Comparison of ENCODE assay signal across 15 mouse cellular contexts in the genomic region with DNA sequence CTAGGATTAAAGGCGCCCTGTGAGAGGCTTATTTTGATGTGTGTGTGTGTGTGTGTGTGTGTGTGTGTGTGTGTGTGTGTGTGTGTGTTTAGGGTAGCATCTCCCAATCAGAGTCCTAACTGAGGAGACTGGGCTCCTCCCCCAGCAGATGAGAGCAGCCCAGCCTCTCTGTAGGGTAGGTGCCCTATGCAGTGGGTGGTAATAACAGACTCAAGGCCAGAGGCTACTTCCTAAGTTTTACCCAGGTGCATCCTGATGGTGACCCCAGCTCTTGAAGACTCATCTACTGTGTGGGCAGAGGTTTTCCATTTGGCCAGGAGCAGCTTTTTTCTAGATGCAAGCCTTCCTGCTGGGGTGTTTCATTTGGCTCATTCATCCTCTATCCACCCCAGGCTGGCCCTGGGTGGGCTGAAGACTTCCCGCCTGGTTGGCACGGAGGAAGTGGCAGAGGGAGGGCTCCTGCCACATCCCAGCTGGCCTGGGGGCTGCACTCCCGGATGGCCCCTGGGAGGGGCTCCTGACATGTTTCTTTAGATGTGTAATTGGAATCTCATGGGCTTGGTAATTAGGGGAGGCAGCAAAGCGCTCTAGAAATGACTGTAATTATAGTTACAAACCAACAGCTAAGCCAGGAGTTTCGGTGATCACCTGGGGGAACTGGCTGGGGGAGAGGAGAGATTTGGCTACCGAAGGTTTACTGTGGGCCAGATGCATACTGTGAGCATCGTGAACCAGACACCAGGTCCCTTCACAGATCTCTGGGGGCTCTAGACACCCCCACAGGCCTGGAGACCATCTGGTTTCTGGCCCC. TPM values are rescaled to one million over a fixed set of nuclear protein-coding genes. Genes with fewer than 3 reads are reported as not detected.
A peak's percentile ranks its signal among the peaks of the same experiment; 100 is the strongest.
DNase-seq lines count a peak whose midpoint lies in the region; ATAC-seq and TF ChIP-seq lines count a peak whose summit lies in the region.
"Had no signal": no experiment of that assay in that cellular context is flagged by ENCODE, and none has a peak within 500 bp of the region (broad histone marks: within the 10 kb centered on the region; RNA-seq: fewer than 3 reads in every experiment).

No protein-coding gene starts in this region.

- peak; percentile 14 for DNase-seq in embryo, embryonic 11 days
- DNase-seq in embryo, embryonic 10.5 days (ENCODE audit: low spot score), result no peak
- no peak for DNase-seq in lung, postnatal 14 days
- peak; percentile 84 for DNase-seq in CH12.LX (ENCODE audit: extremely low read depth)
- DNase-seq in gastrocnemius, postnatal 10 days, result no peak
- DNase-seq in gastrocnemius, postnatal 36 days, result no peak
- DNase-seq: adrenal gland, adult 2 months; cerebellum, adult 8-10 months; heart, postnatal 10 days had no signal

- H3K9ac ChIP-seq in lung, embryonic 16.5 days (ENCODE audit: low read length), result 0 out of 2 replicates have a peak overlapping the region, but pooled peaks have one; percentile 3
- H3K9ac ChIP-seq in CH12.LX (ENCODE audit: insufficient read depth, low read depth), result peak overlapping the region; percentile 39; the same call in 1 of the 2 replicates
- H3K9ac ChIP-seq: intestine, embryonic 15.5 days; liver, embryonic 15.5 days had no signal

- TF ChIP-seq POLR2A in CH12.LX (IDR thresholded peaks at IDR 0.05; ENCODE audit: low read depth, low read length), result peak; percentile 42

- no peak overlapping the region for H3K4me3 ChIP-seq in lung, embryonic 16.5 days (ENCODE audit: low read length)
- H3K4me3 ChIP-seq in CH12.LX (replicated peaks in 1 of 3; ENCODE audit: low read depth in 2 of 3, low read length in 2 of 3, poor library complexity in 1 of 3), result peak overlapping the region in 1 of 3 experiments; percentile 26
- H3K4me3 ChIP-seq: intestine, embryonic 15.5 days; liver, embryonic 15.5 days; myocyte had no signal

- in situ Hi-C loops in CH12.LX (cut with MboI; ENCODE audit: low pct_ligation_motif_present, low pct_unique_long_range_greater_than_20kb, low sequenced_read_pairs), result loop anchor here (5.0 to 10.0 kb wide), 2 partner anchors 56 to 338 kb away; a partner anchor contains a TSS

- H3K9me3 ChIP-seq in lung, embryonic 16.5 days (ENCODE audit: control insufficient read depth, low read length), result no peaks in the 10 kb centered on the region
- H3K9me3 ChIP-seq in CH12.LX (replicated peaks; ENCODE audit: low read length), result no peaks in the 10 kb centered on the region
- H3K9me3 ChIP-seq: intestine, embryonic 15.5 days; liver, embryonic 15.5 days had no signal

- H3K27me3 ChIP-seq in lung, embryonic 16.5 days (ENCODE audit: control insufficient read depth, insufficient read depth, low read depth, low read length), result peaks cover 8% of the 10 kb centered on the region
- H3K27me3 ChIP-seq in CH12.LX (replicated peaks), result no peaks in the 10 kb centered on the region

- peak; percentile 46; the same call in 1 of the 2 replicates for ATAC-seq in lung, embryonic 16.5 days (ENCODE audit: low read depth)
- ATAC-seq in hematopoietic stem cell, adult 5-6 weeks (replicated peaks in 1 of 2; ENCODE audit: insufficient read depth in 1 of 2, low FRiP score in 2 of 2, low TSS enrichment in 1 of 2, low read depth in 1 of 2, poor library complexity in 2 of 2, severe bottlenecking in 2 of 2), result peak; percentile 35 to 57
- ATAC-seq: intestine, embryonic 15.5 days had no signal

- peak; percentile 67 for TF ChIP-seq EP300 in CH12.LX (IDR thresholded peaks at IDR 0.05; ENCODE audit: low read length)

- no peak for TF ChIP-seq CTCF in CH12.LX (conservative IDR thresholded peaks at IDR 0.05 in 1 of 2, IDR thresholded peaks at IDR 0.05 in 1 of 2; ENCODE audit: low read depth in 2 of 2, low read length in 2 of 2)

- H3K4me2 ChIP-seq in lung, embryonic 16.5 days (ENCODE audit: low read depth, low read length), result no peak overlapping the region
- peak overlapping the region; percentile 82 for H3K4me2 ChIP-seq in CH12.LX (ENCODE audit: insufficient read depth, low read depth, poor library complexity, severe bottlenecking)
- H3K4me2 ChIP-seq: intestine, embryonic 15.5 days; liver, embryonic 15.5 days had no signal

- 56% methylated on average over 8 of the region's 8 CpGs for WGBS in lung, embryonic 16.5 days

- intact Hi-C loops in gastrocnemius, postnatal 36 days (cut with DNase I), result loop anchor here (1.0 to 10.0 kb wide), 2 partner anchors 57 to 228 kb away; a partner anchor contains a TSS

- H3K27ac ChIP-seq in lung, embryonic 16.5 days (ENCODE audit: low read length), result peak overlapping the region; percentile 52
- H3K27ac ChIP-seq in CH12.LX (ENCODE audit: insufficient read depth, low read depth), result peak overlapping the region; percentile 95
- H3K27ac ChIP-seq: intestine, embryonic 15.5 days; liver, embryonic 15.5 days had no signal

- dilution Hi-C loops in CH12.LX (cut with MboI; ENCODE audit: extremely low pct_ligation_motif_present, extremely low pct_unique_long_range_greater_than_20kb, low sequenced_read_pairs), result no loop called here

- no peaks in the 10 kb centered on the region for H3K36me3 ChIP-seq in lung, embryonic 16.5 days (ENCODE audit: control insufficient read depth, insufficient read depth, low read length)
- H3K36me3 ChIP-seq in CH12.LX (replicated peaks in 1 of 2; ENCODE audit: control insufficient read depth in 1 of 2, insufficient read depth in 1 of 2, low read length in 1 of 2), result no peaks in the 10 kb centered on the region
- H3K36me3 ChIP-seq: intestine, embryonic 15.5 days; liver, embryonic 15.5 days had no signal

- peaks cover 5% of the 10 kb centered on the region for H3K4me1 ChIP-seq in lung, embryonic 16.5 days (replicated peaks; ENCODE audit: control insufficient read depth, insufficient read depth, low read length)
- peaks cover 47 to 83% of the 10 kb centered on the region in 2 experiments for H3K4me1 ChIP-seq in CH12.LX (ENCODE audit: control insufficient read depth in 1 of 2, insufficient read depth in 2 of 2)
- H3K4me1 ChIP-seq: intestine, embryonic 15.5 days had no signal

- no peak for TF ChIP-seq RAD21 in CH12.LX (IDR thresholded peaks at IDR 0.05; ENCODE audit: low read depth, low read length)

- H3K79me2 ChIP-seq in CH12.LX (replicated peaks; ENCODE audit: control insufficient read depth, extremely low read depth, insufficient read depth, poor library complexity, severe bottlenecking), result 0 out of 2 replicates have a peak, but pooled peaks cover 3% of the 10 kb centered on the region

TF ChIP-seq in CH12.LX, 34 proteins besides CTCF, POLR2A, EP300 and RAD21 (continues in another document):
- TF ChIP-seq UBTF (IDR thresholded peaks at IDR 0.05; ENCODE audit: low read depth, low read length) (no peak), E2F4 (IDR thresholded peaks at IDR 0.05; ENCODE audit: insufficient replicate concordance, low read depth, low read length) (no peak), HCFC1 (IDR thresholded peaks at IDR 0.05; ENCODE audit: low read depth, low read length) (no peak), CHD2 (IDR thresholded peaks at IDR 0.05; ENCODE audit: low read length) (0 out of 2 replicates have a peak, but pooled peaks have one; percentile 37), IRF4 (IDR thresholded peaks at IDR 0.05; ENCODE audit: low read depth, low read length) (peak; percentile 95), MAZ (IDR thresholded peaks at IDR 0.05; ENCODE audit: low read depth, low read length) (peak; percentile 73; the same call in 1 of the 2 replicates), USF2 (conservative IDR thresholded peaks at IDR 0.05; ENCODE audit: low read depth, low read length) (no peak), ZC3H11A (IDR thresholded peaks at IDR 0.05; ENCODE audit: low read depth, low read length) (no peak), PAX5 (IDR thresholded peaks at IDR 0.05; ENCODE audit: low read length) (no peak), NELFE (IDR thresholded peaks at IDR 0.05; ENCODE audit: low read depth, low read length) (no peak; the same call in 1 of the 2 replicates), ZKSCAN1 (IDR thresholded peaks at IDR 0.05; ENCODE audit: borderline replicate concordance, low read depth, low read length) (no peak), USF1 (IDR thresholded peaks at IDR 0.05; ENCODE audit: low read depth, low read length) (no peak), MAFK (IDR thresholded peaks at IDR 0.05; ENCODE audit: insufficient replicate concordance, low read length) (0 out of 2 replicates have a peak, but pooled peaks have one; percentile 2), ETS1 (conservative IDR thresholded peaks at IDR 0.05; ENCODE audit: low read depth, low read length) (peak; percentile 61), NRF1 (IDR thresholded peaks at IDR 0.05; ENCODE audit: low read depth, low read length) (no peak), ZNF384 (IDR thresholded peaks at IDR 0.05; ENCODE audit: low read depth, low read length) (peak; percentile 38; the same call in 1 of the 2 replicates), MYC (IDR thresholded peaks at IDR 0.05; ENCODE audit: low read depth, low read length) (0 out of 2 replicates have a peak, but pooled peaks have one; percentile 13), MEF2A (IDR thresholded peaks at IDR 0.05; ENCODE audit: borderline replicate concordance, low read depth, low read length) (peak; percentile 69; the same call in 1 of the 2 replicates), MXI1 (IDR thresholded peaks at IDR 0.05; ENCODE audit: low read depth, low read length) (no peak), MAX (IDR thresholded peaks at IDR 0.05; ENCODE audit: low read length) (peak; percentile 40; the same call in 1 of the 2 replicates), RCOR1 (conservative IDR thresholded peaks at IDR 0.05; ENCODE audit: low read depth, low read length) (0 out of 2 replicates have a peak, but pooled peaks have one; percentile 13), CHD1 (IDR thresholded peaks at IDR 0.05; ENCODE audit: low read depth, low read length) (no peak), TBP (conservative IDR thresholded peaks at IDR 0.05; ENCODE audit: low read depth, low read length) (no peak)

RNA-seq across cellular contexts. Expression of a gene that starts 13.2 kb away (rescaled TPM):
- 0.58 and 0.74 TPM in 2 replicates for polyA plus RNA-seq in lung, embryonic 16.5 days (2015; fragmentation: Nextera tagmentation; extraction: Ambion mirVana)
- 2.6 and 4.6 TPM in 2 replicates for total RNA-seq in CH12.LX (2012; rRNA removed)
- total RNA-seq in CH12.LX (2014; rRNA removed), result 8.3 and 9.0 TPM in 2 replicates
- polyA plus RNA-seq in CH12.LX (2012; ENCODE audit: insufficient read length, low read depth), result 12.1 and 12.8 TPM in 2 replicates
- total RNA-seq in hematopoietic stem cell, adult 5-6 weeks (2017), result 1.2 and 1.9 TPM in 2 replicates
- 1 to 10 TPM; 1.2 to 1.6 TPM for total RNA-seq in gastrocnemius, postnatal 10 days (2021)
- not detected for total RNA-seq in gastrocnemius, postnatal 36 days (2021)
- total RNA-seq: megakaryocyte-erythroid progenitor cell, adult 5-6 weeks had no signal

RNA-seq across cellular contexts. Expression of a gene that starts 53.1 kb away (rescaled TPM):
- polyA plus RNA-seq in lung, embryonic 16.5 days (2015; fragmentation: Nextera tagmentation; extraction: Ambion mirVana), result 0.74 and 0.93 TPM in 2 replicates
- 113 and 181 TPM in 2 replicates for total RNA-seq in CH12.LX (2012; rRNA removed)
- total RNA-seq in CH12.LX (2014; rRNA removed), result 78.2 and 88.6 TPM in 2 replicates
- 81.9 and 89.4 TPM in 2 replicates for polyA plus RNA-seq in CH12.LX (2012; ENCODE audit: insufficient read length, low read depth)
- total RNA-seq in hematopoietic stem cell, adult 5-6 weeks (2017), result 4.1 and 4.3 TPM in 2 replicates
- 10 to 100 TPM; 15.7 to 18.5 TPM for total RNA-seq in gastrocnemius, postnatal 10 days (2021)
- 10 to 100 TPM in 1 of 2 experiments, 1 to 10 TPM in 1; 7.9 to 12.5 TPM for total RNA-seq in gastrocnemius, postnatal 36 days (2021)
- total RNA-seq: megakaryocyte-erythroid progenitor cell, adult 5-6 weeks had no signal
- polyA plus RNA-seq: liver, embryonic 15.5 days had no signal

Comparison
In these comparisons a context has a peak if more than half of its experiments do, and no peak if none do; other contexts are left out.
1. DNase-seq: peak in embryo, embryonic 11 days (single experiment) and CH12.LX (single experiment); none in embryo, embryonic 10.5 days (single experiment), lung, postnatal 14 days (single experiment), gastrocnemius, postnatal 10 days (single experiment) and gastrocnemius, postnatal 36 days (0 of 2).
2. RNA of a gene that starts 53.1 kb away (total RNA-seq): 78.2 to 181 TPM in CH12.LX; 15.7 to 18.5 TPM in gastrocnemius, postnatal 10 days, 7.9 to 12.5 TPM in gastrocnemius, postnatal 36 days and 4.1 to 4.3 TPM in hematopoietic stem cell, adult 5-6 weeks; every median in the first group is over 4 times any median in the second.